Mouse (Mus musculus) heart, embryonic 11.5 days (tissue): ENCODE measurements around the gene H2-Oa. TPM values are rescaled to one million over a fixed set of nuclear protein-coding genes. Genes with fewer than 3 reads are reported as not detected.
A peak's percentile ranks its signal among the peaks of the same experiment; 100 is the strongest.

Source experiments
- ATAC-seq: fragments of 200-750 bp; cut with Nextera tagmentation; replicated peaks from 2 replicates; pipeline ENCODE4 v1.8.0; 2017; ENCODE audit warnings: moderate library complexity; ENCODE audit not compliant: insufficient number of reproducible peaks, low FRiP score, low TSS enrichment
- H3K27ac ChIP-seq: fragments of 300-500 bp; sonication (generic); 2 replicates; pipeline ENCODE4 v1.5.1; 2014; ENCODE audit warnings: mild to moderate bottlenecking, low read depth, low read length
- H3K27me3 ChIP-seq: fragments of 300-500 bp; sonication (generic); 2 replicates; pipeline ENCODE4 v1.6.1; 2014; ENCODE audit warnings: mild to moderate bottlenecking, low read length, mixed read lengths; ENCODE audit not compliant: control insufficient read depth, insufficient read depth
- H3K36me3 ChIP-seq: fragments of 300-500 bp; sonication (generic); 2 replicates; pipeline ENCODE4 v1.6.1; 2014; ENCODE audit warnings: mild to moderate bottlenecking, low read length, moderate library complexity, mixed read lengths; ENCODE audit not compliant: control insufficient read depth, insufficient read depth
- H3K4me1 ChIP-seq: fragments of 300-500 bp; sonication (generic); 2 replicates; pipeline ENCODE4 v1.6.1; 2014; ENCODE audit warnings: low read length; ENCODE audit not compliant: control insufficient read depth, insufficient read depth
- H3K4me2 ChIP-seq: fragments of 300-500 bp; sonication (generic); 2 replicates; pipeline ENCODE4 v1.6.1; 2014; ENCODE audit warnings: mild to moderate bottlenecking, moderate library complexity
- H3K4me3 ChIP-seq: fragments of 300-500 bp; sonication (generic); 2 replicates; pipeline ENCODE4 v1.5.1; 2014; ENCODE audit warnings: low read depth, low read length
- H3K9ac ChIP-seq: fragments of 300-500 bp; sonication (generic); 2 replicates; pipeline ENCODE4 v1.6.1; 2014; ENCODE audit warnings: mild to moderate bottlenecking, low read depth, low read length, moderate library complexity
- H3K9me3 ChIP-seq: fragments of 300-500 bp; sonication (generic); replicated peaks from 2 replicates; pipeline ENCODE4 v1.6.1; 2016; ENCODE audit warnings: low read length; ENCODE audit not compliant: control insufficient read depth
- WGBS: fragments of 180-500 bp; shearing (Covaris S2); extraction: QIAGEN DNeasy Blood & Tissue Kit; methylation state at CpG from one replicate; pipeline ENCODE4 v1.1.7; 2014; ENCODE audit not compliant: insufficient replicate concordance; 5-methylcytosine and 5-hydroxymethylcytosine counted together
- polyA plus RNA-seq: library from polyadenylated mRNA; unstranded; fragments of >200 nt; fragmentation: Nextera tagmentation; extraction: Ambion mirVana; gene quantifications from 2 replicates; pipeline ENCODE4 v1.2.1, GENCODE M21; 2014

Gene H2-Oa
- polyA plus RNA-seq, 1 experiment from 2014 or later, result 0.34 TPM

GRCm38 (mm10) chr17:34121172-34121878, 29.2 kb downstream of the H2-Oa start:
- ATAC-seq, result peak; percentile 12
- Histone ChIP-seq H3K27ac (peak overlapping the region; percentile 100), H3K4me1 (peaks cover 16% of the 10 kb centered on the region), H3K4me3 (peak overlapping the region; percentile 99), H3K9ac (peak overlapping the region; percentile 99), H3K27me3 (no peaks in the 10 kb centered on the region), H3K9me3 (no peaks in the 10 kb centered on the region), H3K4me2 (peak overlapping the region; percentile 98), H3K36me3 (peaks cover 14% of the 10 kb centered on the region)
- under 1% methylated on average over 32 of the region's 35 CpGs for WGBS

- 3% methylated on average over 8 of the region's 10 CpGs for WGBS
These were observed 29.7 kb downstream of the H2-Oa start for GRCm38 (mm10) chr17:34121879-34122187.

GRCm38 (mm10) chr17:34122188-34122984, 30.2 kb downstream of the H2-Oa start, which contains the start of gene Brd2:
TSS of gene Brd2 (minus strand) at chr17:34122634.
- Histone ChIP-seq H3K4me3 (peak within 1 kb of the TSS; percentile 99), H3K9ac (peak within 1 kb of the TSS; percentile 99), H3K4me1 (peaks cover 11% of the 10 kb centered on the region), H3K27ac (peak within 1 kb of the TSS; percentile 100), H3K9me3 (no peaks in the 10 kb centered on the region), H3K27me3 (no peaks in the 10 kb centered on the region), H3K36me3 (peaks cover 7% of the 10 kb centered on the region; the same call in 1 of the 2 replicates), H3K4me2 (peak within 1 kb of the TSS; percentile 98)
- ATAC-seq, result peak; percentile 68
- under 1% methylated on average over 55 of the region's 75 CpGs for WGBS

More at GRCm38 (mm10) chr17:34121879-34122187, 29.7 kb downstream of the H2-Oa start:
- ATAC-seq, result no peak
- Histone ChIP-seq H3K9me3 (no peaks in the 10 kb centered on the region), H3K9ac (peak overlapping the region; percentile 99), H3K27me3 (no peaks in the 10 kb centered on the region), H3K4me1 (peaks cover 10% of the 10 kb centered on the region), H3K27ac (peak overlapping the region; percentile 100), H3K4me3 (peak overlapping the region; percentile 99), H3K4me2 (peak overlapping the region; percentile 98), H3K36me3 (peaks cover 9% of the 10 kb centered on the region)

- WGBS, result 2% methylated on average over 7 of the region's 7 CpGs
- Histone ChIP-seq H3K4me3 (peak overlapping the region; percentile 99), H3K4me1 (peaks cover 11% of the 10 kb centered on the region), H3K36me3 (peaks cover 7% of the 10 kb centered on the region; the same call in 1 of the 2 replicates), H3K9me3 (no peaks in the 10 kb centered on the region), H3K27me3 (no peaks in the 10 kb centered on the region), H3K27ac (peak overlapping the region; percentile 100), H3K9ac (peak overlapping the region; percentile 99), H3K4me2 (peak overlapping the region; percentile 98)
- no peak for ATAC-seq
These were observed 31.0 kb downstream of the H2-Oa start for GRCm38 (mm10) chr17:34123111-34123510.

- Histone ChIP-seq H3K36me3 (peaks cover 5% of the 10 kb centered on the region; the same call in 1 of the 2 replicates), H3K27ac (peak overlapping the region; percentile 100), H3K27me3 (no peaks in the 10 kb centered on the region), H3K9ac (peak overlapping the region; percentile 99), H3K4me1 (peaks cover 11% of the 10 kb centered on the region), H3K4me2 (peak overlapping the region; percentile 98), H3K9me3 (no peaks in the 10 kb centered on the region), H3K4me3 (peak overlapping the region; percentile 99)
- no peak for ATAC-seq
- 5% methylated on average over 2 of the region's 2 CpGs for WGBS
These were observed 31.4 kb downstream of the H2-Oa start for GRCm38 (mm10) chr17:34123518-34123917.

- Histone ChIP-seq H3K9me3 (no peaks in the 10 kb centered on the region), H3K36me3 (no peaks in the 10 kb centered on the region), H3K9ac (no peak overlapping the region), H3K4me2 (no peak overlapping the region), H3K4me1 (peaks cover 11% of the 10 kb centered on the region), H3K27ac (no peak overlapping the region), H3K27me3 (peaks cover 2% of the 10 kb centered on the region; the same call in 1 of the 2 replicates), H3K4me3 (no peak overlapping the region)
- no peak for ATAC-seq
- 65% methylated on average over 6 of the region's 6 CpGs for WGBS
These were observed 32.5 kb downstream of the H2-Oa start for GRCm38 (mm10) chr17:34124649-34125048.

- H3K27ac ChIP-seq, result no peak overlapping the region
- no peak for ATAC-seq
- H3K4me2 ChIP-seq, result no peak overlapping the region
- no peak overlapping the region for H3K9ac ChIP-seq
- peaks cover 2% of the 10 kb centered on the region; the same call in 1 of the 2 replicates for H3K27me3 ChIP-seq
- WGBS, result 62% methylated on average over 9 of the region's 9 CpGs
- H3K4me1 ChIP-seq, result peaks cover 11% of the 10 kb centered on the region
- H3K9me3 ChIP-seq, result no peaks in the 10 kb centered on the region
- H3K4me3 ChIP-seq, result no peak overlapping the region
- no peaks in the 10 kb centered on the region for H3K36me3 ChIP-seq
These were observed 34.8 kb downstream of the H2-Oa start for GRCm38 (mm10) chr17:34126826-34127420.

- 22% methylated on average over 6 of the region's 6 CpGs for WGBS
- Histone ChIP-seq H3K27ac (no peak overlapping the region), H3K27me3 (peaks cover 2% of the 10 kb centered on the region; the same call in 1 of the 2 replicates), H3K9ac (no peak overlapping the region), H3K4me2 (no peak overlapping the region), H3K4me1 (peaks cover 11% of the 10 kb centered on the region), H3K9me3 (no peaks in the 10 kb centered on the region), H3K36me3 (no peaks in the 10 kb centered on the region), H3K4me3 (no peak overlapping the region)
- no peak for ATAC-seq
These were observed 35.3 kb downstream of the H2-Oa start for GRCm38 (mm10) chr17:34127475-34127874.
